ENCODE assay signal across 24 mouse cellular contexts in the genomic region with DNA sequence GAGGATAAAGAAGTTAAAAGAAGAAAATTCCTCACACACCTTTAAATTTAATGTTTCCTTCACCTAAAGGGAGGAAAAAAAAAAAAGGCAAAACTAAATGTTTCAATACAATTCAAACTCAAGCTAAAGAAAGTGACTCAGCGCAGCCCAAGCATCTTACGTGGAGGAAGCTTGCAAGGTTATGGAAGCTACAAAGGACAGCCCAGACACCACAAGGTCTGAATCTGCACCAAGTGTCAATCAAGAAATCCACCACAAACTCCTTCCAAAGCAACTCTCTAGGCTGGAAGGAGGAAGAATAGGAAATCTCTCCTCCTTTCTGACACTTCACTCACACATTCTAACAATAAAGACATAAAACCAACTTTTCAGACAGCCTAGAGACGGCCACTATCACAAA.
A peak's percentile ranks its signal among the peaks of the same experiment; 100 is the strongest.
DNase-seq lines count a peak whose midpoint lies in the region; ATAC-seq and TF ChIP-seq lines count a peak whose summit lies in the region.
"Had no signal": no experiment of that assay in that cellular context is flagged by ENCODE, and none has a peak within 500 bp of the region (broad histone marks: within the 10 kb centered on the region; RNA-seq: fewer than 3 reads in every experiment).

No protein-coding gene starts in this region.

- no peak for TF ChIP-seq EP300 in MEL (IDR thresholded peaks at IDR 0.05; ENCODE audit: low read depth in 1 of 2, low read length in 2 of 2)
- TF ChIP-seq EP300 in stomach, postnatal 0 days (optimal IDR thresholded peaks at IDR 0.05): no peak

- no peak overlapping the region for H3K9ac ChIP-seq in intestine, embryonic 16.5 days (ENCODE audit: low read depth, low read length)
- no peak overlapping the region for H3K9ac ChIP-seq in intestine, postnatal 0 days (ENCODE audit: low read depth, low read length)
- no peak overlapping the region for H3K9ac ChIP-seq in MEL (ENCODE audit: control insufficient read depth, low read depth, low read length, poor library complexity, severe bottlenecking)
- H3K9ac ChIP-seq in stomach, postnatal 0 days (ENCODE audit: low read length): no peak overlapping the region
- H3K9ac ChIP-seq: embryonic facial prominence, embryonic 15.5 days; forebrain, embryonic 15.5 days; heart, embryonic 15.5 days; limb, embryonic 15.5 days; liver, embryonic 15.5 days; midbrain, embryonic 13.5 days had no signal

- DNase-seq in MEL (ENCODE audit: low read depth, low spot score): peak; percentile 20
- DNase-seq in stomach, postnatal 0 days (ENCODE audit: low spot score): no peak
- no peak for DNase-seq in cerebellum, adult 2 months
- DNase-seq in c-Kit-positive CD71-positive TER-119-positive erythroid progenitor cells, embryonic 14.5 days (ENCODE audit: low spot score): no peak
- DNase-seq: adrenal gland, postnatal 14 days; cerebellum, postnatal 10 days; gastrocnemius, postnatal 25 days; heart, adult 2 months; kidney, adult 11 months; layer of hippocampus, adult 9-11 months; left cerebral cortex, postnatal 4 days; right cerebral cortex, postnatal 14 days; thymus, postnatal 14 days had no signal

- H3K9me3 ChIP-seq in intestine, embryonic 16.5 days (ENCODE audit: control insufficient read depth, low read length): no peaks in the 10 kb centered on the region
- no peaks in the 10 kb centered on the region for H3K9me3 ChIP-seq in intestine, postnatal 0 days (ENCODE audit: control insufficient read depth)
- no peaks in the 10 kb centered on the region for H3K9me3 ChIP-seq in MEL (replicated peaks; ENCODE audit: insufficient read depth, low read length)
- H3K9me3 ChIP-seq in stomach, postnatal 0 days (ENCODE audit: control insufficient read depth, low read length): no peaks in the 10 kb centered on the region
- H3K9me3 ChIP-seq: embryonic facial prominence, embryonic 15.5 days; forebrain, embryonic 15.5 days; heart, embryonic 15.5 days; limb, embryonic 15.5 days; liver, embryonic 15.5 days; midbrain, embryonic 13.5 days had no signal

- WGBS in intestine, embryonic 16.5 days: 85% methylated on average over 3 of the region's 3 CpGs
- 66% methylated on average over 3 of the region's 3 CpGs for WGBS in intestine, postnatal 0 days
- WGBS in stomach, postnatal 0 days: 78% methylated on average over 3 of the region's 3 CpGs
- 83% methylated on average over 3 of the region's 3 CpGs for WGBS in cerebellum, adult 2 months

- TF ChIP-seq RAD21 in MEL (IDR thresholded peaks at IDR 0.05; ENCODE audit: low read depth, low read length): no peak

- TF ChIP-seq POLR2A in MEL (IDR thresholded peaks at IDR 0.05; ENCODE audit: control insufficient read depth in 1 of 2, insufficient read depth in 1 of 2, low read depth in 1 of 2, low read length in 2 of 2, poor library complexity in 1 of 2): no peak
- TF ChIP-seq POLR2A in cerebellum, adult 2 months (IDR thresholded peaks at IDR 0.05; ENCODE audit: borderline replicate concordance, insufficient read depth, low read length): no peak

- no peak for TF ChIP-seq CTCF in intestine, postnatal 0 days (IDR thresholded peaks at IDR 0.05; ENCODE audit: low read depth)
- no peak for TF ChIP-seq CTCF in MEL (IDR thresholded peaks at IDR 0.05 in 2 of 3, conservative IDR thresholded peaks at IDR 0.05 in 1 of 3; ENCODE audit: control insufficient read depth in 1 of 3, insufficient read depth in 1 of 3, low read depth in 2 of 3, low read length in 3 of 3, poor library complexity in 1 of 3, severe bottlenecking in 1 of 3)
- TF ChIP-seq CTCF in stomach, postnatal 0 days (IDR thresholded peaks at IDR 0.05; ENCODE audit: low read depth): no peak
- TF ChIP-seq CTCF in cerebellum, adult 2 months (IDR thresholded peaks at IDR 0.05; ENCODE audit: borderline replicate concordance, insufficient read depth, low read depth, low read length): no peak

- peaks cover 78% of the 10 kb centered on the region for H3K79me2 ChIP-seq in MEL (ENCODE audit: control insufficient read depth, insufficient read depth, low read length, poor library complexity)

- H3K27me3 ChIP-seq in intestine, embryonic 16.5 days (replicated peaks; ENCODE audit: control insufficient read depth, insufficient read depth, low read length): no peaks in the 10 kb centered on the region
- H3K27me3 ChIP-seq in intestine, postnatal 0 days (replicated peaks; ENCODE audit: control insufficient read depth, insufficient read depth, low read length): no peaks in the 10 kb centered on the region
- no peaks in the 10 kb centered on the region for H3K27me3 ChIP-seq in MEL (ENCODE audit: control insufficient read depth in 1 of 2, insufficient read depth in 2 of 2, low read length in 2 of 2)
- H3K27me3 ChIP-seq in stomach, postnatal 0 days (ENCODE audit: control insufficient read depth, insufficient read depth, low read length): no peaks in the 10 kb centered on the region
- H3K27me3 ChIP-seq in cerebellum, adult 2 months (ENCODE audit: control insufficient read depth, insufficient read depth, low read length): no peaks in the 10 kb centered on the region
- H3K27me3 ChIP-seq: embryonic facial prominence, embryonic 15.5 days; forebrain, embryonic 15.5 days; heart, embryonic 15.5 days; limb, embryonic 15.5 days; liver, embryonic 15.5 days; midbrain, embryonic 13.5 days had no signal

- no peaks in the 10 kb centered on the region; the same call in 1 of the 2 replicates for H3K36me3 ChIP-seq in intestine, embryonic 16.5 days (ENCODE audit: control insufficient read depth, insufficient read depth, low read length)
- H3K36me3 ChIP-seq in intestine, postnatal 0 days (ENCODE audit: control insufficient read depth, insufficient read depth): no peaks in the 10 kb centered on the region
- H3K36me3 ChIP-seq in MEL (ENCODE audit: control insufficient read depth in 1 of 2, insufficient read depth in 2 of 2, low read length in 2 of 2): peaks cover 2 to 35% of the 10 kb centered on the region in 2 experiments; a peak in 3 of 4 replicates
- H3K36me3 ChIP-seq in stomach, postnatal 0 days (ENCODE audit: control insufficient read depth, insufficient read depth, low read length): no peaks in the 10 kb centered on the region
- H3K36me3 ChIP-seq: embryonic facial prominence, embryonic 15.5 days; forebrain, embryonic 15.5 days; heart, embryonic 15.5 days; liver, embryonic 15.5 days; midbrain, embryonic 13.5 days had no signal

- H3K27ac ChIP-seq in intestine, embryonic 16.5 days (ENCODE audit: low read length): peak overlapping the region; percentile 14; the same call in 1 of the 2 replicates
- H3K27ac ChIP-seq in intestine, postnatal 0 days (ENCODE audit: low read depth, low read length): no peak overlapping the region
- no peak overlapping the region for H3K27ac ChIP-seq in MEL (ENCODE audit: control insufficient read depth, low read depth, low read length)
- H3K27ac ChIP-seq in stomach, postnatal 0 days (replicated peaks): peak overlapping the region; percentile 35
- H3K27ac ChIP-seq in cerebellum, adult 2 months (ENCODE audit: insufficient read depth, low read length): no peak overlapping the region
- H3K27ac ChIP-seq: embryonic facial prominence, embryonic 15.5 days; forebrain, embryonic 15.5 days; heart, adult 2 months; heart, embryonic 15.5 days; hindbrain, postnatal 0 days; kidney, postnatal 0 days; liver, embryonic 15.5 days; midbrain, embryonic 13.5 days had no signal

- H3K4me1 ChIP-seq in intestine, embryonic 16.5 days (ENCODE audit: control insufficient read depth, insufficient read depth, low read length): peaks cover 15% of the 10 kb centered on the region
- H3K4me1 ChIP-seq in intestine, postnatal 0 days (replicated peaks; ENCODE audit: control insufficient read depth, insufficient read depth, low read length): peaks cover 14% of the 10 kb centered on the region; the same call in 1 of the 2 replicates
- peaks cover 19 to 20% of the 10 kb centered on the region in 2 experiments for H3K4me1 ChIP-seq in MEL (ENCODE audit: control insufficient read depth in 1 of 2, insufficient read depth in 2 of 2, low read length in 2 of 2)
- H3K4me1 ChIP-seq in stomach, postnatal 0 days (replicated peaks; ENCODE audit: control insufficient read depth, insufficient read depth): peaks cover 4% of the 10 kb centered on the region; the same call in 1 of the 2 replicates
- H3K4me1 ChIP-seq in cerebellum, adult 2 months (ENCODE audit: control insufficient read depth, insufficient read depth, low read length): peaks cover 7% of the 10 kb centered on the region

- no peak for ATAC-seq in intestine, embryonic 16.5 days
- no peak for ATAC-seq in intestine, postnatal 0 days
- peak; percentile 35 for ATAC-seq in granulocyte monocyte progenitor cell, adult 5-6 weeks (replicated peaks; ENCODE audit: poor library complexity, severe bottlenecking)
- no peak for ATAC-seq in stomach, postnatal 0 days (ENCODE audit: low FRiP score, low TSS enrichment)
- ATAC-seq: forebrain, embryonic 15.5 days; hindbrain, postnatal 0 days; midbrain, embryonic 13.5 days had no signal

- H3K4me3 ChIP-seq in intestine, embryonic 16.5 days (ENCODE audit: low read length): no peak overlapping the region
- no peak overlapping the region for H3K4me3 ChIP-seq in intestine, postnatal 0 days (ENCODE audit: low read depth, low read length)
- H3K4me3 ChIP-seq in MEL (ENCODE audit: control insufficient read depth in 1 of 2, insufficient read depth in 1 of 2, low read depth in 2 of 2, low read length in 2 of 2): no peak overlapping the region
- no peak overlapping the region for H3K4me3 ChIP-seq in stomach, postnatal 0 days (ENCODE audit: low read depth, low read length)
- H3K4me3 ChIP-seq in cerebellum, adult 2 months (replicated peaks; ENCODE audit: insufficient read depth, low read depth, low read length): no peak overlapping the region
- H3K4me3 ChIP-seq: embryonic facial prominence, embryonic 15.5 days; forebrain, embryonic 15.5 days; heart, adult 2 months; heart, embryonic 15.5 days; limb, embryonic 15.5 days; liver, embryonic 15.5 days; midbrain, embryonic 13.5 days had no signal

- no peak overlapping the region for H3K4me2 ChIP-seq in intestine, embryonic 16.5 days (ENCODE audit: low read depth, low read length)
- H3K4me2 ChIP-seq in intestine, postnatal 0 days (replicated peaks; ENCODE audit: low read depth): no peak overlapping the region
- H3K4me2 ChIP-seq in stomach, postnatal 0 days (replicated peaks; ENCODE audit: low read depth): no peak overlapping the region
- H3K4me2 ChIP-seq: embryonic facial prominence, embryonic 15.5 days; forebrain, embryonic 15.5 days; heart, embryonic 15.5 days; limb, embryonic 15.5 days; liver, embryonic 15.5 days; midbrain, embryonic 13.5 days had no signal

TF ChIP-seq in MEL, 35 proteins besides CTCF, POLR2A, EP300 and RAD21:
- TF ChIP-seq KAT2A (conservative IDR thresholded peaks at IDR 0.05; ENCODE audit: low read depth, low read length): no peak
- TF ChIP-seq MAFK (IDR thresholded peaks at IDR 0.05; ENCODE audit: borderline replicate concordance, low read depth, low read length): no peak
- no peak for TF ChIP-seq POLR2AphosphoS2 (IDR thresholded peaks at IDR 0.05; ENCODE audit: low read length)
- TF ChIP-seq SIN3A (IDR thresholded peaks at IDR 0.05; ENCODE audit: low read length): no peak
- TF ChIP-seq ZKSCAN1 (IDR thresholded peaks at IDR 0.05; ENCODE audit: low read depth, low read length): no peak
- no peak for TF ChIP-seq MAZ (IDR thresholded peaks at IDR 0.05; ENCODE audit: low read depth, low read length)
- no peak for TF ChIP-seq GABPA (IDR thresholded peaks at IDR 0.05; ENCODE audit: low read depth, low read length)

Comparison
In these comparisons a context has a peak if more than half of its experiments do, and no peak if none do; other contexts are left out.
1. H3K27ac ChIP-seq: peak in intestine, embryonic 16.5 days (single experiment) and stomach, postnatal 0 days (single experiment); none in intestine, postnatal 0 days (single experiment), MEL (single experiment) and cerebellum, adult 2 months (single experiment).